22 mouse cellular contexts compared by ENCODE assay signal in genomic region chr4:42915966-42916365, GRCm38 (mm10). TPM values are rescaled to one million over a fixed set of nuclear protein-coding genes. Genes with fewer than 3 reads are reported as not detected.
DNase-seq lines count a peak whose midpoint lies in the region; ATAC-seq and TF ChIP-seq lines count a peak whose summit lies in the region.
"Had no signal": no experiment of that assay in that cellular context is flagged by ENCODE, and none has a peak within 500 bp of the region (broad histone marks: within the 10 kb centered on the region; RNA-seq: fewer than 3 reads in every experiment).

No protein-coding gene starts in this region.

- DNase-seq in forebrain, postnatal 0 days = no peak
- DNase-seq in forebrain, embryonic 11.5 days (ENCODE audit: low spot score) = no peak
- DNase-seq in intestine, embryonic 14.5 days (ENCODE audit: low spot score) = peak; percentile 50
- DNase-seq in midbrain, postnatal 0 days (ENCODE audit: low spot score) = no peak
- DNase-seq in gastrocnemius, postnatal 36 days = no peak
- DNase-seq in lung, postnatal 10 days = no peak
- DNase-seq: kidney, postnatal 36 days; lung, postnatal 36 days; thymus, adult 18-20 months had no signal

- H3K27ac ChIP-seq in forebrain, postnatal 0 days (ENCODE audit: low read depth, low read length) = no peak overlapping the region
- no peak overlapping the region for H3K27ac ChIP-seq in forebrain, embryonic 11.5 days (ENCODE audit: low read depth, low read length)
- H3K27ac ChIP-seq in intestine, embryonic 14.5 days (ENCODE audit: low read depth) = no peak overlapping the region
- H3K27ac ChIP-seq in intestine, embryonic 15.5 days = no peak overlapping the region
- no peak overlapping the region for H3K27ac ChIP-seq in hindbrain, embryonic 15.5 days (replicated peaks)
- no peak overlapping the region for H3K27ac ChIP-seq in midbrain, postnatal 0 days (ENCODE audit: low read depth, low read length)
- H3K27ac ChIP-seq: embryonic facial prominence, embryonic 15.5 days; forebrain, embryonic 12.5 days; limb, embryonic 15.5 days had no signal

- H3K4me1 ChIP-seq in forebrain, postnatal 0 days (ENCODE audit: insufficient read depth) = 0 out of 2 replicates have a peak, but pooled peaks cover 4% of the 10 kb centered on the region
- no peaks in the 10 kb centered on the region; the same call in 1 of the 2 replicates for H3K4me1 ChIP-seq in forebrain, embryonic 11.5 days (replicated peaks; ENCODE audit: control insufficient read depth, insufficient read depth, low read length)
- peaks cover 8% of the 10 kb centered on the region; the same call in 1 of the 2 replicates for H3K4me1 ChIP-seq in intestine, embryonic 14.5 days (replicated peaks; ENCODE audit: control insufficient read depth, insufficient read depth, low read length)
- peaks cover 3% of the 10 kb centered on the region for H3K4me1 ChIP-seq in intestine, embryonic 15.5 days (replicated peaks)
- H3K4me1 ChIP-seq in hindbrain, embryonic 15.5 days (replicated peaks) = peaks cover 16% of the 10 kb centered on the region
- H3K4me1 ChIP-seq in midbrain, postnatal 0 days (ENCODE audit: insufficient read depth, low read length) = peaks cover 9% of the 10 kb centered on the region; the same call in 1 of the 2 replicates

- no peak overlapping the region for H3K4me3 ChIP-seq in forebrain, postnatal 0 days (ENCODE audit: low read depth, low read length)
- H3K4me3 ChIP-seq in forebrain, embryonic 11.5 days (ENCODE audit: low read depth, low read length) = no peak overlapping the region
- no peak overlapping the region for H3K4me3 ChIP-seq in intestine, embryonic 14.5 days (ENCODE audit: low read depth, low read length)
- no peak overlapping the region for H3K4me3 ChIP-seq in intestine, embryonic 15.5 days (replicated peaks)
- H3K4me3 ChIP-seq in hindbrain, embryonic 15.5 days = peak overlapping the region; percentile 85
- peak overlapping the region; percentile 76; the same call in 1 of the 2 replicates for H3K4me3 ChIP-seq in midbrain, postnatal 0 days (ENCODE audit: low read depth, low read length)

- no peaks in the 10 kb centered on the region for H3K27me3 ChIP-seq in forebrain, postnatal 0 days (ENCODE audit: insufficient read depth, low read length)
- peaks cover 20% of the 10 kb centered on the region for H3K27me3 ChIP-seq in forebrain, embryonic 11.5 days (ENCODE audit: control insufficient read depth, insufficient read depth, low read length)
- H3K27me3 ChIP-seq in intestine, embryonic 14.5 days (replicated peaks; ENCODE audit: control insufficient read depth, insufficient read depth, low read length) = peaks cover 53% of the 10 kb centered on the region
- H3K27me3 ChIP-seq in intestine, embryonic 15.5 days (replicated peaks) = peaks cover 40% of the 10 kb centered on the region
- peaks cover 5% of the 10 kb centered on the region for H3K27me3 ChIP-seq in hindbrain, embryonic 15.5 days
- no peaks in the 10 kb centered on the region for H3K27me3 ChIP-seq in midbrain, postnatal 0 days (ENCODE audit: insufficient read depth, low read length)

- no peak for ATAC-seq in forebrain, postnatal 0 days
- ATAC-seq in forebrain, embryonic 11.5 days (replicated peaks; ENCODE audit: low FRiP score) = no peak
- ATAC-seq in intestine, embryonic 14.5 days (replicated peaks; ENCODE audit: low FRiP score, low TSS enrichment, low read depth) = no peak
- no peak for ATAC-seq in intestine, embryonic 15.5 days
- no peak for ATAC-seq in hindbrain, embryonic 15.5 days (ENCODE audit: low FRiP score, low read depth)
- no peak for ATAC-seq in midbrain, postnatal 0 days (ENCODE audit: low FRiP score)

- no peak for TF ChIP-seq CTCF in forebrain, postnatal 0 days (IDR thresholded peaks at IDR 0.05; ENCODE audit: low read depth)
- TF ChIP-seq CTCF in midbrain, postnatal 0 days (IDR thresholded peaks at IDR 0.05) = no peak

- H3K36me3 ChIP-seq in forebrain, postnatal 0 days (ENCODE audit: insufficient read depth) = no peaks in the 10 kb centered on the region
- no peaks in the 10 kb centered on the region for H3K36me3 ChIP-seq in forebrain, embryonic 11.5 days (ENCODE audit: control insufficient read depth, insufficient read depth, low read length)
- H3K36me3 ChIP-seq in intestine, embryonic 14.5 days (ENCODE audit: control insufficient read depth, insufficient read depth, low read length) = no peaks in the 10 kb centered on the region
- H3K36me3 ChIP-seq in intestine, embryonic 15.5 days = no peaks in the 10 kb centered on the region
- no peaks in the 10 kb centered on the region for H3K36me3 ChIP-seq in hindbrain, embryonic 15.5 days
- H3K36me3 ChIP-seq in midbrain, postnatal 0 days (ENCODE audit: insufficient read depth, low read length) = no peaks in the 10 kb centered on the region
- H3K36me3 ChIP-seq: embryonic facial prominence, embryonic 15.5 days; forebrain, embryonic 12.5 days; limb, embryonic 15.5 days had no signal

- intact Hi-C loops in gastrocnemius, postnatal 36 days (cut with DNase I) = no loop called here

- no peak overlapping the region for H3K9ac ChIP-seq in forebrain, postnatal 0 days
- H3K9ac ChIP-seq in forebrain, embryonic 11.5 days (ENCODE audit: low read length) = no peak overlapping the region
- no peak overlapping the region for H3K9ac ChIP-seq in intestine, embryonic 14.5 days (ENCODE audit: low read length)
- H3K9ac ChIP-seq in intestine, embryonic 15.5 days = no peak overlapping the region
- H3K9ac ChIP-seq in hindbrain, embryonic 15.5 days = no peak overlapping the region
- H3K9ac ChIP-seq in midbrain, postnatal 0 days (replicated peaks; ENCODE audit: low read length, poor library complexity, severe bottlenecking) = peak overlapping the region; percentile 89; the same call in 1 of the 2 replicates

- WGBS in forebrain, postnatal 0 days = 85% methylated on average over 1 of the region's 1 CpGs
- WGBS in forebrain, embryonic 11.5 days = 68% methylated on average over 1 of the region's 1 CpGs
- 100% methylated on average over 1 of the region's 1 CpGs for WGBS in intestine, embryonic 14.5 days
- 79% methylated on average over 1 of the region's 1 CpGs for WGBS in intestine, embryonic 15.5 days
- WGBS in hindbrain, embryonic 15.5 days = 80% methylated on average over 1 of the region's 1 CpGs
- WGBS in midbrain, postnatal 0 days = 71% methylated on average over 1 of the region's 1 CpGs

- H3K4me2 ChIP-seq in forebrain, postnatal 0 days (ENCODE audit: low read depth) = peak overlapping the region; percentile 84; the same call in 1 of the 2 replicates
- no peak overlapping the region for H3K4me2 ChIP-seq in forebrain, embryonic 11.5 days (ENCODE audit: low read depth, low read length, severe bottlenecking)
- no peak overlapping the region for H3K4me2 ChIP-seq in intestine, embryonic 14.5 days (ENCODE audit: low read length)
- H3K4me2 ChIP-seq in intestine, embryonic 15.5 days (replicated peaks) = no peak overlapping the region
- peak overlapping the region; percentile 93 for H3K4me2 ChIP-seq in hindbrain, embryonic 15.5 days
- peak overlapping the region; percentile 90 for H3K4me2 ChIP-seq in midbrain, postnatal 0 days (ENCODE audit: low read depth, low read length, poor library complexity, severe bottlenecking)

- no peaks in the 10 kb centered on the region for H3K9me3 ChIP-seq in forebrain, postnatal 0 days (ENCODE audit: low read length)
- no peaks in the 10 kb centered on the region for H3K9me3 ChIP-seq in forebrain, embryonic 11.5 days (ENCODE audit: control insufficient read depth, low read length)
- no peaks in the 10 kb centered on the region for H3K9me3 ChIP-seq in intestine, embryonic 14.5 days (ENCODE audit: control insufficient read depth, low read length)
- H3K9me3 ChIP-seq in intestine, embryonic 15.5 days = no peaks in the 10 kb centered on the region
- no peaks in the 10 kb centered on the region for H3K9me3 ChIP-seq in hindbrain, embryonic 15.5 days
- no peaks in the 10 kb centered on the region for H3K9me3 ChIP-seq in midbrain, postnatal 0 days (ENCODE audit: low read length)
- H3K9me3 ChIP-seq: embryonic facial prominence, embryonic 15.5 days; forebrain, embryonic 12.5 days; limb, embryonic 15.5 days had no signal

RNA-seq across cellular contexts. Expression of gene Phf24, which starts 0.5 kb away (rescaled TPM):
- total RNA-seq in forebrain, postnatal 0 days (2014; rRNA removed) = 77.2 and 82.7 TPM in 2 replicates
- 38.2 and 42.3 TPM in 2 replicates for polyA plus RNA-seq in forebrain, postnatal 0 days (2015; fragmentation: Nextera tagmentation; extraction: Ambion mirVana)
- polyA plus RNA-seq in forebrain, embryonic 11.5 days (2014; fragmentation: Nextera tagmentation; extraction: Ambion mirVana) = 1.3 and 2.1 TPM in 2 replicates
- polyA plus RNA-seq in intestine, embryonic 14.5 days (2014; fragmentation: Nextera tagmentation; extraction: Ambion mirVana) = 1.6 and 1.9 TPM in 2 replicates
- polyA plus RNA-seq in intestine, embryonic 15.5 days (2015; fragmentation: Nextera tagmentation; extraction: Ambion mirVana) = 0.82 and 1.6 TPM in 2 replicates
- 39.3 and 39.7 TPM in 2 replicates for polyA plus RNA-seq in hindbrain, embryonic 15.5 days (2015; fragmentation: Nextera tagmentation; extraction: Ambion mirVana)
- total RNA-seq in midbrain, postnatal 0 days (2014; rRNA removed) = 130 and 148 TPM in 2 replicates
- polyA plus RNA-seq in midbrain, postnatal 0 days (2015; fragmentation: Nextera tagmentation; extraction: Ambion mirVana) = 44.4 and 45.0 TPM in 2 replicates
- total RNA-seq in gastrocnemius, postnatal 36 days (2021) = under 1 TPM; 0.15 to 0.97 TPM

RNA-seq across cellular contexts. Expression of gene Dnajb5, which starts 33.6 kb away (rescaled TPM):
- total RNA-seq in forebrain, postnatal 0 days (2014; rRNA removed) = 81.0 and 106 TPM in 2 replicates
- polyA plus RNA-seq in forebrain, postnatal 0 days (2015; fragmentation: Nextera tagmentation; extraction: Ambion mirVana) = 46.8 and 50.7 TPM in 2 replicates
- 16.4 and 24.7 TPM in 2 replicates for polyA plus RNA-seq in forebrain, embryonic 11.5 days (2014; fragmentation: Nextera tagmentation; extraction: Ambion mirVana)
- 7.3 and 7.4 TPM in 2 replicates for polyA plus RNA-seq in intestine, embryonic 14.5 days (2014; fragmentation: Nextera tagmentation; extraction: Ambion mirVana)
- 7.3 and 8.4 TPM in 2 replicates for polyA plus RNA-seq in intestine, embryonic 15.5 days (2015; fragmentation: Nextera tagmentation; extraction: Ambion mirVana)
- polyA plus RNA-seq in hindbrain, embryonic 15.5 days (2015; fragmentation: Nextera tagmentation; extraction: Ambion mirVana) = 36.7 and 46.3 TPM in 2 replicates
- 75.6 and 109 TPM in 2 replicates for total RNA-seq in midbrain, postnatal 0 days (2014; rRNA removed)
- polyA plus RNA-seq in midbrain, postnatal 0 days (2015; fragmentation: Nextera tagmentation; extraction: Ambion mirVana) = 37.9 and 41.4 TPM in 2 replicates
- 100 to 1,000 TPM; 191 to 213 TPM for total RNA-seq in gastrocnemius, postnatal 36 days (2021)

RNA-seq across cellular contexts. Expression of gene Fam205c, which starts 41.9 kb away (rescaled TPM):
- total RNA-seq in forebrain, postnatal 0 days (2014; rRNA removed) = not detected in 2 replicates
- 1.8 and 3.2 TPM in 2 replicates for polyA plus RNA-seq in forebrain, postnatal 0 days (2015; fragmentation: Nextera tagmentation; extraction: Ambion mirVana)
- polyA plus RNA-seq in forebrain, embryonic 11.5 days (2014; fragmentation: Nextera tagmentation; extraction: Ambion mirVana) = 0.84 and 1.00 TPM in 2 replicates
- polyA plus RNA-seq in intestine, embryonic 14.5 days (2014; fragmentation: Nextera tagmentation; extraction: Ambion mirVana) = 0.43 and 0.81 TPM in 2 replicates
- 0.30 and 0.60 TPM in 2 replicates for polyA plus RNA-seq in intestine, embryonic 15.5 days (2015; fragmentation: Nextera tagmentation; extraction: Ambion mirVana)
- 1.6 and 1.8 TPM in 2 replicates for polyA plus RNA-seq in hindbrain, embryonic 15.5 days (2015; fragmentation: Nextera tagmentation; extraction: Ambion mirVana)
- total RNA-seq in midbrain, postnatal 0 days (2014; rRNA removed) = not detected in 2 replicates
- 2.1 and 4.4 TPM in 2 replicates for polyA plus RNA-seq in midbrain, postnatal 0 days (2015; fragmentation: Nextera tagmentation; extraction: Ambion mirVana)
- under 1 TPM; 0.37 to 0.41 TPM for total RNA-seq in gastrocnemius, postnatal 36 days (2021)
- total RNA-seq: gastrocnemius, postnatal 4 days; MEL had no signal
- polyA plus RNA-seq: kidney, adult 2 months; limb, embryonic 15.5 days had no signal

RNA-seq across cellular contexts. Expression of gene 1700022I11Rik, which starts 53.4 kb away (rescaled TPM):
- total RNA-seq in forebrain, postnatal 0 days (2014; rRNA removed) = not detected in 2 replicates
- 0.23 and 0.63 TPM in 2 replicates for polyA plus RNA-seq in forebrain, postnatal 0 days (2015; fragmentation: Nextera tagmentation; extraction: Ambion mirVana)
- polyA plus RNA-seq in forebrain, embryonic 11.5 days (2014; fragmentation: Nextera tagmentation; extraction: Ambion mirVana) = 0.56 and 0.96 TPM in 2 replicates
- polyA plus RNA-seq in intestine, embryonic 14.5 days (2014; fragmentation: Nextera tagmentation; extraction: Ambion mirVana) = 0.44 and 0.97 TPM in 2 replicates
- polyA plus RNA-seq in intestine, embryonic 15.5 days (2015; fragmentation: Nextera tagmentation; extraction: Ambion mirVana) = 0.28 and 0.33 TPM in 2 replicates
- polyA plus RNA-seq in hindbrain, embryonic 15.5 days (2015; fragmentation: Nextera tagmentation; extraction: Ambion mirVana) = 0.41 and 0.68 TPM in 2 replicates
- total RNA-seq in midbrain, postnatal 0 days (2014; rRNA removed) = not detected in 2 replicates
- polyA plus RNA-seq in midbrain, postnatal 0 days (2015; fragmentation: Nextera tagmentation; extraction: Ambion mirVana) = 0.19 and 0.48 TPM in 2 replicates
- not detected for total RNA-seq in gastrocnemius, postnatal 36 days (2021)
- total RNA-seq: adrenal gland, adult 18-20 months; gastrocnemius, postnatal 4 days; heart, postnatal 25 days; layer of hippocampus, postnatal 14 days; left cerebral cortex, postnatal 25 days had no signal
- polyA plus RNA-seq: kidney, adult 2 months had no signal

RNA-seq across cellular contexts. Expression of gene Gm12394, which starts 59.4 kb away (rescaled TPM):
- total RNA-seq in forebrain, postnatal 0 days (2014; rRNA removed) = 0.23 TPM in 1 of 2 replicates, not detected in the other
- polyA plus RNA-seq in forebrain, postnatal 0 days (2015; fragmentation: Nextera tagmentation; extraction: Ambion mirVana) = 0.16 and 0.41 TPM in 2 replicates
- 0.33 and 0.43 TPM in 2 replicates for polyA plus RNA-seq in forebrain, embryonic 11.5 days (2014; fragmentation: Nextera tagmentation; extraction: Ambion mirVana)
- 0.14 TPM in 1 of 2 replicates, not detected in the other for polyA plus RNA-seq in intestine, embryonic 14.5 days (2014; fragmentation: Nextera tagmentation; extraction: Ambion mirVana)
- 0.09 and 0.10 TPM in 2 replicates for polyA plus RNA-seq in intestine, embryonic 15.5 days (2015; fragmentation: Nextera tagmentation; extraction: Ambion mirVana)
- polyA plus RNA-seq in hindbrain, embryonic 15.5 days (2015; fragmentation: Nextera tagmentation; extraction: Ambion mirVana) = 0.64 and 0.69 TPM in 2 replicates
- total RNA-seq in midbrain, postnatal 0 days (2014; rRNA removed) = 0.09 and 0.16 TPM in 2 replicates
- 0.21 and 0.71 TPM in 2 replicates for polyA plus RNA-seq in midbrain, postnatal 0 days (2015; fragmentation: Nextera tagmentation; extraction: Ambion mirVana)
- total RNA-seq in gastrocnemius, postnatal 36 days (2021) = not detected
- total RNA-seq: heart, postnatal 25 days; MEL had no signal
- polyA plus RNA-seq: kidney, adult 2 months; limb, embryonic 15.5 days; liver, embryonic 16.5 days had no signal

Comparison
In these comparisons a context has a peak if more than half of its experiments do, and no peak if none do; other contexts are left out.
1. H3K4me2 ChIP-seq: peak in forebrain, postnatal 0 days (single experiment), hindbrain, embryonic 15.5 days (single experiment) and midbrain, postnatal 0 days (single experiment); none in forebrain, embryonic 11.5 days (single experiment), intestine, embryonic 14.5 days (single experiment) and intestine, embryonic 15.5 days (single experiment).
2. RNA of gene Phf24, which starts 0.5 kb away (polyA plus RNA-seq): 44.4 to 45.0 TPM in midbrain, postnatal 0 days, 38.2 to 42.3 TPM in forebrain, postnatal 0 days and 39.3 to 39.7 TPM in hindbrain, embryonic 15.5 days; 1.6 to 1.9 TPM in intestine, embryonic 14.5 days, 0.82 to 1.6 TPM in intestine, embryonic 15.5 days and 1.3 to 2.1 TPM in forebrain, embryonic 11.5 days; every median in the first group is over 10 times any median in the second.
3. H3K4me3 ChIP-seq: peak in hindbrain, embryonic 15.5 days (single experiment) and midbrain, postnatal 0 days (single experiment); none in forebrain, postnatal 0 days (single experiment), forebrain, embryonic 11.5 days (single experiment), intestine, embryonic 14.5 days (single experiment) and intestine, embryonic 15.5 days (single experiment).